Mouse (Mus musculus): ENCODE data around the gene Rab37.

DNA sequence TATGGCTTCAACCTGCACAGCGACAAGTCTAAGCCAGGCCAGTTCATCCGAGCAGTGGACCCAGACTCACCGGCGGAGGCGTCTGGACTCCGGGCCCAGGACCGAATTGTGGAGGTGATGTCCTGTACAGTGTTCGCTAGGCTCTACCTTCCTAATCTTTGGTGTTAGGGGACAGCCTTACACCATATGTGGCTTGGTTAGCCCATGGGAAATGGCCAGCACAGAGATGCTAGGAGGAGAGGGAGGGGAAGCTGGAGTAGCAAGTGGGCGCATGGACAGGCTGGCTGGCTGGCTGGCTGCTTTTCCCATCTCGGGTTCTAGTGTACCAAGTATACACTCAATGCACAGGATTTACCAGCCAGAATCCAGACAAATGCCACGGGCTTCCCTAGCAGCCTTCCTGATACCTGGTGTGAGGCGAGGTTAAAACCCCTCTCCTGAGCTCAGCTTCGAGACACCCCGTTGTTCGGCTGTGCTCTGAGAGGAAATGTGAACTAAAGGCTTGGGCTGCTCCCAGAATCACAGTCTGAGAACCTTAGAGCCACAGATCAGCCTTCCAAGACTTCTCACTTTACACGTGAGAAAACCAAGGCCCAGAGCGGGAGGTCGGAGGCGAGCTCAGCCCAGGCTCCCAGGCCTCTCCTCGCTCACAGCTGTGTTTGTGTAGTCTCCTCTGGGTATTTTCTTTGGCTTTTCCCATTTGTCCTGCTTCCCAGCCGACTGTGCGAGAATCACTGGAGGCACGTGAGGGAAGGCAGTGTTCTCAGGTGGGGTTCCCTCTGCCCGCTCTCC lies 85.4 kb downstream of the Rab37 start:
- TF ChIP-seq MAX (IDR thresholded peaks at IDR 0.05; ENCODE audit: low read depth), result no peak
- TF ChIP-seq TCF12 (IDR thresholded peaks at IDR 0.05; ENCODE audit: insufficient read depth, poor library complexity, severe bottlenecking), result no peak
- no peak for TF ChIP-seq POLR2A (IDR thresholded peaks at IDR 0.05; ENCODE audit: insufficient read length, low read depth)

Data from myocyte (in vitro differentiated cells).